Mouse (Mus musculus): ENCODE measurements around the gene Gm28308.

Gene Gm28308

DNA sequence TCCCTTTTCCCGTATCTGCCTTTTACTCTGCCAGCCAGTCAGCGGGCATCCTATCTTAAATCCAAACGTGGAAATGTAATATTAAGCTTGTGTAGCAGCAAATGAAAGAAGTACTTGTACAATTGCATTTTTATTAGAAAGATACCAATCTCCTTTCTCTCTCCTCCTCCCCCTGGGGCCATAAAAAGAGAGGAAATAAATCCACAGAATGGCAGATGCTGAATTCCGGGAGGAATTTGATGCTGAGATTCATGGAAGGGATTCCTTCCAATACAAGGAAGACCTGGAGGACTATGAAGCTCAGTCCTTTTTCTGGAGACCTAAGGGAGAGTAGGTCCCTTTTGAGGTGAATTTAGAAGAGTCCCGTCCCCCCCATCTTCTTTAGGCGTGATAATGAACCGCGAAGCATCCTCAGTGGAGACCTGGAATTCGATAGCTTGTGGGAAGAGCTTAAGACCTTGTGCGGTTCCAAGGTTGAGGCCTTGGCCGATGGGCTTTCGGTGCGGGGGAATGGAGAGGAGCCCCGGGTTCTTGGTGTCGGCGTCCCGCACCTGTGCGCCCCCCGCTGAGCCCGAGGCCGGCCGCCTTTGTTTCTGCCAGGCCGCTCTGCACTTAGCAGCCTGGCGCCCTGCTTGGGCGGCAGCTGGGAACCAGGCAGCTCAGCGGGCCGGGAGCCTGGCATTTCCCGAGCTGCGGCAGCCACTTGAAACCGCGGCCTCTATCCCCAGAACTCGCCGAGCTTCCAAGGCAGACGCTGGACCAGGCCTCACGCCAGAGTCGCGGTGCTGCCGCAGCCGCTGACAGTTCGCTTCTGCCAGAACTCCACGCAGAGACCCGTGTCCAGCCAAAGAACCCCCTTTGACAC is 44.7 kb downstream of the Gm28308 start:
- no peak for DNase-seq (ENCODE audit: low spot score)

DNA sequence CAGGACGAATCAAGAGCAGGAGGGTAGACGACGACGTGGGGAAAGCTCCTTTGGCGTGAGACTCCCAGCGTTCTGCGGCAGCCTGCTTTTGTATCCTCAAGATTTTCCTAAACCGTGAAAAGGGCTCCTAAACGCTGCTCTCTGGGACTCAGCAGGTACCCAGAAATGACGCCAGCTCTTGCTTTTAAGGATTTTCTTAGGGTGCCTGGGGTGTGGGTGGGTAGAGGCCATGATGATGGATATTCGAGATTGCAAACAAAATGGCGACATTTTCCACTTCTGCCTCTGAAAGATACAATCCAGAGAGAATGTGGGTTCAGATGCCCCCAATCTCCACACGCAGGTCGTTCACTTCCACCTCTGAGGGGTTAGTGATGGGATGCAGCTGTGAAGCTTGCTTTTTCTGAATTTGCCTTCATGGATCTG is 45.4 kb downstream of the Gm28308 start:
- DNase-seq (ENCODE audit: low spot score), result no peak

DNA sequence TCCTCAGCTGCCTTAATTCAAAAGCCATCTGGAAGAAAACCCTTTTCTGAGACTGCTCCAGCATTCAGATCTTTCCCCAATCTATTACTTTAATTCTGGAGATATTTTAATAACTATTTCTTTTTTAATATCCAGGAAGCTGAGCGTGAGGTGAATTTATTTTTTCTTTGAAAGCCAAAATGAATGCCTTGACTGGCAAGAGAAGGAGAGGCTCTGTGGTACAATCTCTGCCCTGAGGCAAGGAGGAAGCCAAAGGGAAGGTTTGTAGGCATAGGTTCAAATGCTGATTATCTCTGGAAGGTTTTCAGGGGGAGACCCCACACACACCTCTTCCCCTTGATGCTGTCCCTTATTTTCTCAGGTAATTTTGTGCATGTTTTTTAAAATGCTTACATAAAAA is 46.0 kb downstream of the Gm28308 start:
- DNase-seq (ENCODE audit: low spot score), result no peak

DNA sequence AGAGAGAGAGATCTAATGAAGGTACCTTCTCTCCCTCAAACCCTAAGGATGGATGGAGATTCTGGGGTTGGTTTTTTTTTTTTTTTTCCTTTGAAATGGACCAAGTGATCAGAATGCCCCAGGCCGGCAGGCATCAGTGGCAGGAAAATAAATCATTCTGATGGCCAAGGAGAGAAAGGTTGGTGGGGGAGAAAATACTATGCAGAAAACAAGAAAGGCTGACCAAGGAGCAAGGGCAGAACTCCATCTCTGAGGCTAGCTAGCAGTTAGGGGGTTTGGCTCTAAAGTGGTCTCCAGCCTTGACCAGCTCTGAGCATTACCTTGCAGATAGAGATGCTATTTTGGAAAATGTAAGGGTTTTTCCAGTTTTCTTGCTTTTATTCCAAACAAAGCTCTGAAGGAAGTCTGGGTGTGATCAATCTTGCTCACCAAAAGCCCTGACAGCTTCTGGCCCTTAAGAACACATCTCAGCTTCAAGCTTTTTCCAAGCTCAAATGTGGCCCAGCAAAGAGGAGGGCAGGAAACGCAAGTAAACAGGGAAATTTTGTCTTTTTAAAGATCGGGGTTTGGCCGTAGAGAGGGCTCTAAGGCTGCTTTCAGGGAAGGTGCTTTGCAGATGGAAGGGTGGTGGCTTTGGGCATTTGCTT is 46.6 kb downstream of the Gm28308 start:
- no peak for DNase-seq (ENCODE audit: low spot score)

DNA sequence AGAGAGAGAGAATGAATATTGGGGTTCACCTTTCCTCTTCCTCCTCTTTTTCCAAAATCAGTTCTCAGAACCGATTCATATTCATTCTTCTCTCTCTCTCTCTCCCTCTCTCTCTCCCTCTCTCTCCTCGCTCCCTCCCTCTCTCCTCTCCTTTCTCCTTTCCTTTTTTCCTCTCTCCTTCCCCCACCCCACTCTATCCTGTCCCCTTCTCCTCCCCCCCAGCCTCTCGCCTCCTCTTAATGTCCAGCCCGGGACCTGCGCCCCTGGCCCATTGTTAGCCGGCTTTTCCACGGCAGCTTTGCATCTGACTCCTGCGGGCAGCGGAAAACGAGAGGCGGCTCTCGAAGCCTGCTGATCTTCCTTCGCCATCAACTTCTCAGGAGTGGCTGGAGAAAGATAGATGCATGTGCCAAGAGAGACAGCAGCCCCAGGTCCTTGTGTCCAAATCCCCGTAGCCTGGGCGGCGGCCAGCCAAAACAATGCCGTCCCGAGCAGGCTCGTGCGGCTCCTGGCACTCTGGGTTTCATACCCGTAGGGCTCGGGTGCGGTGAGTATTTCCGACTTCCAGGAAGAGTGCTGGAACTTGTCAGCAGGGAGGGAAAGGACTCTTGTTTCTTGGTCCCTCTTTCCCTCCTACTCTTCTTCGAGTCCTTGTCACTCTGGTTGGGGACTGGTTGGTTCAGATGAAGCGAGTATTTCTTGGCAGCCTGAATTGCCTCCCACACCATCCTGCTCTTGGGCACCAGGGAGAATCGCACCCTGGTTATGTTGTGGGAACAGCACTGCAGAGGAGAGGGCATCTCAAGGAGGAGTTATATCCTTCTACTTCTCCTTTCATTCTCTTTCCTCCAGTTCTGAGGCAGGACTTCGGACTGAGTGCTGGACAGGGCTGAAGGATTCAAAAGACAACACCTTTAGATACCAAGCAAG is 47.4 kb downstream of the Gm28308 start:
- no peak for DNase-seq (ENCODE audit: low spot score)

DNA sequence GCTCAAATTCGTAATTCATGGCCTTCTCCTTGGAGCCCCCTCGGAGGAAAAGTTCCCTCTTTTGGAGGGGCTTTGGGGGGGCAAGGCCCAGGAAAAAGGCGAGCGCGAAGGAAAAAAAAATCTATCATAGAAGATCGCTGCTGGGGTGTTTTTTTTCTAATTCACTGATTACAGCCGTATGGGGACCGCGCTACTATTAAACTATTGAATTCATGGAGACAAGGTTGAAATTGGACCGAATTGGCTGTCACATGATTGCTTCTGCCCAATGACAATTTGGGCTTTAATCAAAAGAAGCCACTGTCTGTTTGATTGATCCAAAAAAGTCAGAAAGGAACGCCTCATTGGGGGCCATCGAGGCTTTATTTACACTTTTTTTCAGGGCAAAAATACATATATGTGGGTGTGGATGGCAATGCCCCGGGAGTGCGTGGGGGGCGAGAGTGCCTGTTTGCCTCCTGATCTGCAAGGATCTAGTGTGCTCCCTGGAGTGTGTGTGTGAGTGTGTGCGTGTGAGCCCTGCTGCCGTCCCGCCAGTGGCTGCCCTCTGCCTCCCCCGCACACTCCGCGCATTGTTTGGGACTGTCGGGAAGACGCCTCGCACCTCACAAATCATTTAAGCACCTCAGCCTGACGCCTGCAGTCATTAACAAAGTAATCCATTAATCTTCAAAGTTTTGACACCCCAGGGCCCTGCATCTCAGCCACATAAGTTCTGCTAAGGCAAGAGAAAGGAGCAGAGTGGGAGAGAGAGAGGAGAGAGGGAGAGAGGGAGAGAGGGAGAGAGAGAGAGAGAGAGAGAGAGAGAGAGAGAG is 48.3 kb downstream of the Gm28308 start, which contains the start of gene Hoxa2:
Hoxa2 (minus strand) TSS at position 206 of the 815 bp plus-strand sequence.
- DNase-seq (ENCODE audit: low spot score), result peak; percentile 41

DNA sequence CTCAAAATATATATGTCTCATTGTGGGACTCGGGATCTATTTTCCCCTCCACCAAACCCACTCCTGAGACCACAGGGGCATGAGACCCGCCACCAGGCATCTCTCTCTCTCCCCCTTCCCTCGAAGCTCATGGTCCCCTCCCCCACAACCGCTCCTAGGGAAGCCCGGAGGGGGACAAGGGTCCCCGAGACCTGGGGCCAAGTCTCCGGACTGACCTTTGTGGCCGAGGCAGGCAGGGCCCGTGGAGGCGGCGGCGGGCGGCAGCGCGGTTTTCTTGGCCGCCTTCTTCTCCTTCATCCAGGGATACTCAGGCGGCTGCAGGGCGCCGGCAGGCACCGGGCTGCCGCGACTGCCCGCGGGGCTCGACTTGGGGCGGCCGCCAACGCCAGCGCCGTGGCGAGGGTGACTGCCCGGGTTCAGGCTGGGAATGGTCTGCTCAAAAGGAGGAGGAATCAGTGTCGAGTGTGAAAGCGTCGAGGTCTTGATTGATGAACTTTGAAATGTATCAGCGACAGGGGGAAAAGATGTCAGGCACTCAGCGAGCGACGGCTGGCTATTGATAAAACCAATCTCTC is 49.0 kb downstream of the Gm28308 start:
- peak; percentile 43 for DNase-seq (ENCODE audit: low spot score)

DNA sequence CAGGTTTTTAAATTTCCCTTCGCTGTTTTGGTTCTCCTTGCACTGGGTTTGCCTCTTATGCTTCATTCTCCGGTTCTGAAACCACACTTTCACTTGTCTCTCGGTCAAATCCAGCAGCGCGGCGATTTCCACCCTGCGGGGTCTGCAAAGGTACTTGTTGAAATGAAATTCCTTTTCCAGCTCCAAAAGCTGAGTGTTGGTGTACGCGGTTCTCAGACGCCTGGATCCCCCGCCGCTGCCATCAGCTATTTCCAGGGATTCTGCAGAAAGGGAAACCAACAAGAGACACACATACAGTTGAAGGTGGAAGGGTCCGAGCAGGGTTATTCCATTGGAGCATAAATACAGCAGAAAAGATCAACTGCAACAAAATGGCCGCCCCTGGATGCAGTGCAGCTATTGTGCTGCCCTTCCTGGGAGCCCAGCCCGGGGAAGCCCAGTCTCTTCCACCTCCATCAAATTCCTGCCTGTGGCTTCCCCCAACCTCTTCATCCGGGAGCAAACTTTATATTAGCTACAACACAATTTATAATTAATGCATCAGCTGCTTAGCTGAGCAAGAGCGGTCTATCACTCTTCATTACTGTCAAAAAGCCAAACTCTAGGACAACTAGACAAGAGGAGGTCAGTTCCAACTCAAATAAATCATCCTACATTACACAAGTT is 49.6 kb downstream of the Gm28308 start:
- peak; percentile 42 for DNase-seq (ENCODE audit: low spot score)

DNA sequence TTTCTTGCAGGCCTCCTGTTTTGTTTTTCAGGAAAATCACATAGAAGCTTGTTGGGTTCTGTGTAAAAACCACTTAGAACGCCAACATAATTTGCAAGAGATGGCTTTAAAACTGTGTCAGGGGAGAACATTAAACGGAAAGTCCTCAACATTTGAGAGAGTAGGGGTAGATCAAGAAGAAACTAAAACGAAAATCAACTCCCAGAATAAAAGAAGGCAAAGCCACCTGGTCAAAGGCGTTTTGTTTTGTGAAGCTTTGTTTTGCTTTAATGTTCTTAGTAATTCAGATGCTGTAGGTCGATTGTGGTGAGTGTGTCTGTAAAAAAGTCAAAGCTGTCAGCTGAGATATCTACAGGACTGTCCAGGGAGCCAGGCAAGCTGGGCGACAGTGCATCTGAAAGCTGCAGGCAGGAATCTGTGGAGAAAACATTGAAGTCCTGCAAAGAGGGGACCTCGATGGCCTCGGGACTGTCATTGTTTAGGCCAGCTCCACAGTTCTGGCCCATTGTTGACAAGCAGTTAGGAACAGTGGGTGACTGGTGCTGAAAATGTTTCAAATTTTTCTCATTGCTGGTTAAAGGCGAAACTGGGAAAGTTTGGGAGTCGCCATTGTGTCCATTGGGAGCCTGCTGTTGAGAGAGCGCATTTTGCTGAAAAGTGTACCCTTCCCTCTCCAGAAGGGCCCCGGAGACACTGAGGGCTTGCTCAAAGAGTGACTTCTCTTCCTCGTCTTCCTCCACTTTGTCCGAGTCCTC is 50.4 kb downstream of the Gm28308 start:
- no peak for DNase-seq (ENCODE audit: low spot score)

DNA sequence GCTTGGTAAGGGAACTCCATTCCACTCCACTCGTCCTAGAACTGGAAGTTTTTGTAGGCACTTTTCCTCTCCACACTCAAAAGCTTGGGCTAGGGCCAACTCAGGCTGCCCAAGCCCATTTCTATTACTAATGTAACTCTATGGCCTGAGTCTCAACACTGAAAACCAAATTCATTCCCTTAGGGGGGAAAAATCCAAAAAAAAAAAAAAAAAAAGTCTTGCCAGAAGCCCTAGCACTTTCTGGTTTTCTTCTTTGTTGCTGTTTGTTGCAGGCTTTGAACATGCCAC is 51.1 kb downstream of the Gm28308 start:
- DNase-seq (ENCODE audit: low spot score), result no peak

DNA sequence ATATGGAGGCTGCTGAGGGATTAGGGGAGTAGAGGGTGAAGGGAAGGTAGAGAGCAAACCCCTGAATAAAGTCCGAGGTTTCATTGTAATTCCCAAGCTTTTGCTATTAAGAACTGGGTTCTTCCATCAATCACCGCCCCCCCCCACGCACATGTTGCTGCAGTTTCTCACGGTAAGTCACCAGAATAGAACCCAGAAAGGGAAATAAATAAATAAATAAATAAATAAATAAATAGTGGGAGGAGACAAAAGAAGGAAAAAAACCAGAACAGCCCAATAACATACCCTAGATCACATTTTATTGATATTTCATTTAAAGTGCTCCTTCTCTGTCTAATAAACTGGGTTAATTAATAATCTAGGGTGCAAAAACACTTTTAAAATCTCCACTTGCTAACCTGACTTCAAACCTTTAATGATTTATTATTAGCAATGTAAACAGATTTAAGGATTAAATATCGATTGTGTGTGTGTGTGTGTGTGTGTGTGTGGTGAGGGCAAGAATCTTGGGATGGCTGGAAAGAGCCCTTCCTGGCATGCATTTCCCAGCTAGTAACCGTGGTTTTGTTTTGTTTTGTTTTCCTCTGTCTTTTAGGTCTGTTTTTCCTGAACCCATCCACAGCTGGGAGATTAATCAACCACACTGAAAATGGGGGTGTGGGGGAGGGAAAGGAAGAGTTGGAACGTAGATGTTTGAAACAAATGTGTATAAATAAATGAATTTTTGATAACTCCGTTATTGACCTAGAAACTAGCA is 51.6 kb downstream of the Gm28308 start:
- no peak for DNase-seq (ENCODE audit: low spot score)

DNA sequence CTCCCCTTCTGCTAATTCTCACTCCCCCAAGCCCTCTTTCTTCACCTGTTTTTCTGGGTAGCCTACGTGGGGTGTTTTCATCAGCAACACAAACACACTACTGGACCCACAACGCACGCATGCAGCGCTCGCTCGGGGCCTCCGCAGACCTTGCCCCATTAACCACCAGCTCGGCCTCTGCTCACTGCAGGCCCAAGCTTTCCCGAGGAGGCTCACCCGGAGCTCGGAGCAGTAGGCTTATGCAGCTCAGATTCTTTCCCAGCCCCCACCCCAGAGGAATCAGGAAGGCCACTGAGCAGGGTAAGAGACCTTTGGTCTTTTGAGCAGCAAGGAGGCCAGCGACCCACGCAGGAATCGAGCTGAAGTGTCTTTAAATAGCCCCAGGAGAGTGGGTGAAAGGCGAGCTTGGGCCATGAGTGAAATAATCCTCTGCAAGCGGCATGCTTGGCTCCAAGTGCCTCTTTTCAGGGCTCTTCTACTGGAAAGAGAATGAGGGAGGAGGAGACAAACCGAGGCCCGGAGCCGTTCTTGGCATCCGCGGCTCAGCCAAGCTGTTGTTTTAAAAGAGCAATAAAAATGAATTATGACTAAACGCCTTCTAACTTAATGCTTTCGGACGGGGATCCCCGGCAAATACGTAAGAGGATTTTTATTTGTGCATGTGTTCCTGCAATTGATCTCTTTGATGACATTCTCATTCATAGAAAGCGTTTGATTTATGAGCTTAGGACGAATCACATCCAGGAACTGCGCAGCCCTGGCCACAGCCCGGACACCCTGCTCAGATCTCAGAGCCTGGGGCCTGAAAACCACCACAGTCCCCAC is 52.4 kb downstream of the Gm28308 start:
- DNase-seq (ENCODE audit: low spot score), result peak; percentile 55

DNA sequence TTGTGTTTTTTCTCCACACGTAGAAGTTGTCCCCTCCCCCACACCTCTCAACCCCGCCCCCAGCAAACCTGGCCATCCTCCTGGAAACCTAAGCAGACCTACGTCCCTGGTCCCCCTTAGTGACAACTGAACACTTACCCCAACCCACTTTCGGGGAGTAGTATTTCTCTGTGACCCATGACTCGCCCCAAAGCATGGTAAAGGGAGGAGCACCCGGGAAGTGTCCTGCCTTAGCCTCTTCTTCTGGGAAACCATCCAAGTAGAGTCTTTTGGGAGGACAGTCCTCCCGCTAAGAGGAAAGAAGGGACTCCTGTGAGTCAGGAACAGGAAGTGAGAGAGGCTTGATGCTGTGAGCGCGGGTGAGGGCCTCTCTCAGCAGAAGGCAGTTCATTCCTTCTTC is 53.2 kb downstream of the Gm28308 start:
- no peak for DNase-seq (ENCODE audit: low spot score)

DNA sequence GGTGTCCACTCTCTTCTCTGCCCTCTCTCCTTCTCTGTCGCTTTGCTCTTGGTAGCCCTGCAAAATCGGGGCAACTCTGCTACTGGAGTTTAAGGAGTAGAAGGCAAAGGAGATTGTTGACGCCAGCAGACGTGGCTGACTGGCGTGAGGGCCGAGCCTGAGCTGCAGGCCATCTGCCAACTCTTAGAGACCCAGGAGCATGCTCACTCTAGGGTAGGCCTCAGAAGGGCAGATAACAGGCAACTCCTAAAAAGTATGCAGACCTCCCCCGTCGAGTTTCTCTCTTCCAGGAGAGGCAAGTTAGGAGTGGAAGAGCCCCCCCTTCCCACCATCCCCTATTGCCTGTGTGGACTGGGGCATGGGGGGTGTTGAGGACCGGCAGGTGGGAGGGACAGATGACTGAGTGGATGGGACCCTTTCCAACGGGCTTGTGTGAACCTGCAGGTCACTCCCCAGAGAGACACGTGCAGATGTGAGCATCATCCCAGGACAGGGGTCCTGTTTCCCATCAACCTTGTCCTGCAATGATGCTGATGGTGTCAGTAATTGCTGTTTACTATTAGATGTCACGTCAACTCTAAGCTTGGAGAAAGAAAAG is 53.9 kb downstream of the Gm28308 start:
- peak; percentile 53 for DNase-seq (ENCODE audit: low spot score)

DNA sequence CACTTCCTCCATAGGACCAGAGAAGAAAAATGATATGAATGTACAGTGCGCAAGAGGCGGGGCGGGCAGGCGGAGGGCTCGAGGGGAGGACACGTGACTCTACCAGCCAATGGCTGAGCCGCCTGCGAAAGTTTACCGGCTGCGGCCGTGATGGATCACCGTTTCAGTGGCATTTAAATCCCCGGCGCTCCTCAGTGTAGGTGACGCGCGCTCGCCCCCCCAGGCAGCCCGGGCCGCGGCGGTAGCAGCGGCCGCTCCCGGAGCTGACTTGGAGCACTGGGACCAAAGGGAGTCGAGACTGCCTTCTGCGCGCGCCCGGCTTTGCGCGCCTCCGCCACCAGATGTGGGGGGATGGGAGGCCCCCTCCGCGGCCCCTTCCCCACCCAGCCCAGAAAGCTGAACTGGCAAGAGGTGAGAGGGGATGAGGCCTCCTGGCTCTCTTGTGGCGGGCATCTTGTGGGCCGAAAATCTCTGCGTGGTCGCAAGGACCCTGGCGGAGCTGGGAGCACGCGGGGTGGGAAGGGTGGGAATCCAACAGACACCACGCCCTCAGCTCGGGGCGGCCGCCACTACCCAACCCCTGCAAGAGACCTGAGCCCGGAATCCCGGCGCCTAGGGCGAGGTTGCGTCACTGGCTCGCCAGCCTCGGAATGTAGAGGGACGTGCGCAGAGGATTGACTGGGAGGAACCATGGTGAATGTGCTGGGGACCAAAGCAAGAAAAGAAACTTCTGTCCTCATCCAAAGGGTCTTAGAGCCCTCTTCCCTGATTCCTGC is 54.7 kb downstream of the Gm28308 start, which contains the start of gene Hoxa1:
Hoxa1 (minus strand) TSS at position 42 of the 776 bp plus-strand sequence.
- peak; percentile 76 for DNase-seq (ENCODE audit: low spot score)

DNA sequence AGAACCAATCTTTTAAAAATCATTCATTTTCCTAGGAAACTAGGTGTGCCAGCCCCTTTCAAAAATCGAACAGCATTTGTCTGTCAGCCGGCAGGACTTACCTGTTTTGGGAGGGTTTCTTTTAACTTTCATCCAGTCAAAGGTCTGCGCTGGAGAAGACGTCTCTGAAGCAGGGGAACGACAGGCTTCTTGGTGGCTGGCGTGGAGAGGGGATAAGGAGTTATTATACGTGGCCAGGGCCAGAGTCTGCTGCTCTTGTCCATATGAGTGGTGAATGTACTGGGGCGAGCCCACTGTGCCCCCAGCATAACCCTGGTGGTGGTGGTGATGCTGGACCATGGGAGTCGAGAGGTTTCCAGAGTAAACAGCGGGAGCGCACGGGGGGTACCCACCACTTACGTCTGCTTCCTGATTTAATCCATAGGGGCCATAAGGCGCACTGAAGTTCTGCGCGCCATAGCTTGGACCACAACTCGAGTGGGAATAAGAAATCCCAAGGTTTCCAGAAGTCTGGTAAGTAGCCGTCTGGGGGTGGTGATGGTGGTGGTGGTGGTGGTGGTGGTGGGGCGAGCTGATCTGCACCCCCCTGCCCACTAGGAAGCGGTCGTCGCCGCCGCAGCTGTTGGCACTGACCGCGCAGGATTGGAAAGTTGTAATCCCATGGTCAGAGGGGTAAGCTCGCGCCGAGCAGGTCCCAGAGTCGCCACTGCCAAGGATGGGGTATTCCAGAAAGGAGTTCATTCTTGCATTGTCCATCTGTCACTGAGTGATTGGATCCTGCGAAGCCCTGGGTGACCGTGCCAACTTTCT is 55.5 kb downstream of the Gm28308 start:
- no peak for DNase-seq (ENCODE audit: low spot score)
